Mouse (Mus musculus): ENCODE results near the gene Gm4922. TPM values are rescaled to one million over a fixed set of nuclear protein-coding genes. Genes with fewer than 3 reads are reported as not detected.

Gm4922 gene
- total RNA-seq (2023), result not detected

DNA sequence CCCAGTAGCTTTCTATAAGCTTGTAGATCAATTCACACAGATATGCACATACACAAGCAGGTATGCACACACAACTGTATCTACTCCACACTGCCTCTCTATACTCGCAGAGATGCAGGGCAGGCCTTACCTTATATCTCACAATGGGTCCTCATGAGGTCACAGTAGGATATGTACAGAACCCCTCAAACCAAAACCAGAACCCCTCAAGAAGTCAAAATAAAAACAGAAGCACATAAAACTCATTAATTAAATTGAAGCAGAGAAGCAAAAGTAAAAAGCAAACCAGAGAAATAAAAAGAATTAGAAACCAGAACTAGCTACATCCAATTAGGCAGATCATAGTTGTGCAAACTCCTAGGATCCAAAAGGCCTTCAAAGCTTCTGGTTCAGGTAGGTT is at the start of gene Gm4922:
TSS of gene Gm4922 (minus strand) at position 101 of the 400 bp plus-strand sequence.

GRCm38 (mm10) chr10:18743286-18744142 is 43.1 kb downstream of the Gm4922 start, which contains the start of gene Arfgef3:
Gene Arfgef3 (minus strand): TSS chr10:18743949.

Other genes starting within 250 kb of the Gm4922 start
- not detected for gene Hebp2, start 240.7 kb downstream of the Gm4922 start, total RNA-seq (2023)
- gene Arfgef3, start 42.8 kb downstream of the Gm4922 start, total RNA-seq (2023), result not detected
- 0.97 TPM for gene Perp, start 58.2 kb upstream of the Gm4922 start, total RNA-seq (2023)
- gene Tnfaip3, start 228.9 kb upstream of the Gm4922 start, total RNA-seq (2023), result 2,493 TPM

Data from CD4-positive naive resting alpha-beta T cell, adult 76 days (primary cell).